10 mouse cellular contexts compared by ENCODE assay signal in genomic region chr4:53327382-53328165, GRCm38 (mm10).
DNase-seq lines count a peak whose midpoint lies in the region; ATAC-seq lines count a peak whose summit lies in the region.
"Had no signal": no experiment of that assay in that cellular context is flagged by ENCODE, and none has a peak within 500 bp of the region (broad histone marks: within the 10 kb centered on the region; RNA-seq: fewer than 3 reads in every experiment).

No protein-coding gene starts in this region.

- no peak overlapping the region for H3K4me2 ChIP-seq in midbrain, embryonic 14.5 days (ENCODE audit: low read length)
- H3K4me2 ChIP-seq in midbrain, embryonic 11.5 days, result no peak overlapping the region
- H3K4me2 ChIP-seq in liver, embryonic 12.5 days, result no peak overlapping the region
- H3K4me2 ChIP-seq: embryonic facial prominence, embryonic 13.5 days; liver, embryonic 13.5 days had no signal

- H3K27me3 ChIP-seq in midbrain, embryonic 14.5 days (ENCODE audit: control insufficient read depth, insufficient read depth, low read length), result no peaks in the 10 kb centered on the region
- no peaks in the 10 kb centered on the region for H3K27me3 ChIP-seq in midbrain, embryonic 11.5 days (ENCODE audit: control insufficient read depth, insufficient read depth, low read length)
- H3K27me3 ChIP-seq in liver, embryonic 12.5 days (replicated peaks), result no peaks in the 10 kb centered on the region
- H3K27me3 ChIP-seq: embryonic facial prominence, embryonic 13.5 days; liver, embryonic 13.5 days had no signal

- no peaks in the 10 kb centered on the region for H3K9me3 ChIP-seq in midbrain, embryonic 14.5 days (ENCODE audit: control insufficient read depth, low read length)
- no peaks in the 10 kb centered on the region for H3K9me3 ChIP-seq in midbrain, embryonic 11.5 days (ENCODE audit: control insufficient read depth, low read length)
- H3K9me3 ChIP-seq in liver, embryonic 12.5 days (replicated peaks), result no peaks in the 10 kb centered on the region
- H3K9me3 ChIP-seq: embryonic facial prominence, embryonic 13.5 days; G1E; liver, embryonic 13.5 days had no signal

- H3K4me1 ChIP-seq in midbrain, embryonic 14.5 days (ENCODE audit: control insufficient read depth, insufficient read depth, low read length), result no peaks in the 10 kb centered on the region
- H3K4me1 ChIP-seq in midbrain, embryonic 11.5 days (ENCODE audit: control insufficient read depth, insufficient read depth, low read length), result no peaks in the 10 kb centered on the region
- 0 out of 2 replicates have a peak, but pooled peaks cover 5% of the 10 kb centered on the region for H3K4me1 ChIP-seq in liver, embryonic 12.5 days

- no peak overlapping the region for H3K4me3 ChIP-seq in midbrain, embryonic 14.5 days (replicated peaks; ENCODE audit: low read depth, low read length)
- no peak overlapping the region for H3K4me3 ChIP-seq in midbrain, embryonic 11.5 days (ENCODE audit: low read depth, low read length)
- no peak overlapping the region for H3K4me3 ChIP-seq in liver, embryonic 12.5 days
- H3K4me3 ChIP-seq: embryonic facial prominence, embryonic 13.5 days; liver, embryonic 13.5 days had no signal

- no peaks in the 10 kb centered on the region for H3K36me3 ChIP-seq in midbrain, embryonic 14.5 days (ENCODE audit: control insufficient read depth, insufficient read depth, low read length)
- H3K36me3 ChIP-seq in midbrain, embryonic 11.5 days (ENCODE audit: control insufficient read depth, insufficient read depth, low read length), result no peaks in the 10 kb centered on the region
- no peaks in the 10 kb centered on the region for H3K36me3 ChIP-seq in liver, embryonic 12.5 days
- H3K36me3 ChIP-seq: embryonic facial prominence, embryonic 13.5 days; G1E; liver, embryonic 13.5 days had no signal

- DNase-seq in gastrocnemius, adult 18-20 months (ENCODE audit: low spot score), result peak; percentile 43
- no peak for DNase-seq in gastrocnemius, adult 8-10 months (ENCODE audit: low spot score in 2 of 2)
- peak; percentile 43 for DNase-seq in midbrain, embryonic 14.5 days
- DNase-seq in midbrain, embryonic 11.5 days (ENCODE audit: low spot score, missing footprints), result no peak
- peak; percentile 32 to 33 for DNase-seq in adrenal gland, postnatal 36 days
- peak; percentile 21 for DNase-seq in testis, postnatal 14 days (ENCODE audit: low spot score)
- DNase-seq: liver, embryonic 13.5 days had no signal

- no peak overlapping the region for H3K9ac ChIP-seq in midbrain, embryonic 14.5 days (replicated peaks; ENCODE audit: low read length)
- no peak overlapping the region for H3K9ac ChIP-seq in midbrain, embryonic 11.5 days (ENCODE audit: low read length)
- no peak overlapping the region for H3K9ac ChIP-seq in liver, embryonic 12.5 days
- H3K9ac ChIP-seq: embryonic facial prominence, embryonic 13.5 days; liver, embryonic 13.5 days had no signal

- no peak for ATAC-seq in midbrain, embryonic 14.5 days (ENCODE audit: low FRiP score, low TSS enrichment)
- ATAC-seq in midbrain, embryonic 11.5 days (ENCODE audit: low FRiP score), result no peak
- ATAC-seq in liver, embryonic 12.5 days, result no peak

- WGBS in midbrain, embryonic 14.5 days, result 57% methylated on average over 7 of the region's 7 CpGs
- 62% methylated on average over 7 of the region's 7 CpGs for WGBS in midbrain, embryonic 11.5 days
- WGBS in liver, embryonic 12.5 days (ENCODE audit: insufficient replicate concordance), result 67% methylated on average over 7 of the region's 7 CpGs

- H3K27ac ChIP-seq in midbrain, embryonic 14.5 days (replicated peaks; ENCODE audit: low read depth, low read length), result no peak overlapping the region
- H3K27ac ChIP-seq in midbrain, embryonic 11.5 days (ENCODE audit: low read depth, low read length), result no peak overlapping the region
- no peak overlapping the region for H3K27ac ChIP-seq in liver, embryonic 12.5 days
- H3K27ac ChIP-seq: embryonic facial prominence, embryonic 13.5 days; liver, embryonic 13.5 days had no signal

Comparison
In these comparisons a context has a peak if more than half of its experiments do, and no peak if none do; other contexts are left out.
1. DNase-seq: peak in gastrocnemius, adult 18-20 months (single experiment), midbrain, embryonic 14.5 days (single experiment), adrenal gland, postnatal 36 days (2 of 2) and testis, postnatal 14 days (single experiment); none in gastrocnemius, adult 8-10 months (0 of 2) and midbrain, embryonic 11.5 days (single experiment).